Mouse (Mus musculus) embryonic fibroblast, embryonic 13.5 days (primary cell): Measurements from ENCODE around the gene Ogfod1.

ENCODE experiments used
- CTCF ChIP-seq: IDR thresholded peaks from 2 replicates; pipeline ENCODE4 v1.5.1; 2011; ENCODE audit warnings: mild to moderate bottlenecking, control low read depth, low read length, moderate library complexity, borderline replicate concordance; ENCODE audit not compliant: insufficient read depth
- POLR2A ChIP-seq: IDR thresholded peaks from 2 replicates; pipeline ENCODE4 v1.6.1; 2011; ENCODE audit warnings: low read depth, mild to moderate bottlenecking, control low read depth, low read length, moderate library complexity

DNA sequence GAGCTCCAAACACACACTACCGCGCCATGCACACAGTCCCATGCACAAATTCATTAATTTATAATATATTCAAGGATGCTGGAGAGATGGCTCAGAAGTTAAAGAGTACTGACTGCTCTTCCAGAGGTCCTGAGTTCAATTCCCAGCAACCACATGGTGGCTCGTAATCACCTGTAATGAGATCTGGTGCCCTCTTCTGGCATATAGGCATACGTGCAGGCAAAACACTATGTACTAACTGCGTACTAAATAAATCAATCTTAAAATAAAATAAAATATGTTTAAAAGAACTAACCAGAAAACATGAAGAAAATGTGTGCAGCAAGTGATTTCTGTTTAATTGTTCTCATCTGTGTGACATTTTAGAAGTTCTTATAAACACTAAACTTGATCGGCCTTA lies 57.3 kb downstream of the Ogfod1 start:
- no peak for TF ChIP-seq POLR2A
- TF ChIP-seq CTCF = no peak
